Mouse (Mus musculus): ENCODE data around the gene Med23.

The Med23 gene

DNA sequence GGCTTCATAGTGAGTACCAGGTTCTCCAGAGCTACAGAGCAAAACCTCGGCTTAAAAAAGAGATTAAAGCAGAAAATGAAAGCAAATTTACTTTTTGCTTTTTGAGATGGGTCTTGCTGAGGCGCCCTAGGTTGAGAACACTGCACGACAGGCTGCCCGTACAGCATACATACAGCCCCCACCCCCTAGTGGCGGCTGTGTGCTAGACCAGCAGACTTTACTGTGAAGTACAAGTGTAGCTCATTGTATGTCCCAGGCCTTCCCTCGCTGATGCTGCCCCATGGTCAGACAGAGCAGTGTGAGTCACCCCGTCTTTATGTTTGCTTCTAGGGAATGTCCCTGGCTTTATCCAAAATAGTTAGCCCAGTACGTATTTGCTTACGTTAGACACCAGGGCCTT lies 16.2 kb downstream of the Med23 start:
- peak in 1 of 2 experiments; percentile 6 for DNase-seq

DNA sequence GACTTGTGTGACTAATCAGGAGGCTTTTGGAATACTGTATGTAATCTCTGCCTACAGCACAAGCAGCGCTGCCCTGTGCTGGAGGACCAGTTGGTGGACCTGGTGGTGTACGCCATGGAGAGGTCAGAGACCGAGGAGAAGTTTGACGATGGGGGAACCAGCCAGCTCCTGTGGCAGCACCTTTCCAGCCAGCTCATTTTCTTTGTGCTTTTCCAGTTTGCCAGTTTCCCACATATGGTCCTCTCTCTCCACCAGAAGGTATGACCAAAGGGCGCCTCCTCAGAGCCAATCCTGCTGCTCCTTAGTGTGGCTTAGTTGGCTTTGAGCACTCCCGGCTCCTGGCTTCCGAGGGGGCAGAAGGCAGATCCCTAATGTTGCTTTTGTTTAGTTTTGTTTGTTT lies 18.6 kb downstream of the Med23 start:
- DNase-seq, result no peak

DNA sequence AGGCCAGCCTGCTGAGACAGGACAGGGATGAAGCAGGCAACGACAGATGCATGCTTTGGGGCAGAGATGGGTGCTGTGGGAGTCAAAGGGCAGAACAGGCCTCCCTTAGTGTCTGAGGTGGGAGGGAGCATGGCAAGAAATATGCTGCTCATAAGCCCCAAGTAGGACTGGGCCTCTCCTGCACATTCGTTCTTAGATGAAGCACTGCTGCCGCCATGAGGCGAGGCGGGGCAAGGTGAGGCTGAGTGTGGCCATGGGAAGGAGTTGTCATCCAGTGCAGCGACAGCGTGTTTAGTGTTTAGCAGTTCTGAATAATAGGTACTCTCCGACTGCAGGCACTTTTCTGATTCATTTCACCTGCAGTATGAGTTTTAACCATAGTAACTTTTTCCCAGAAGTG lies 26.1 kb downstream of the Med23 start:
- peak; percentile 17 to 52 for DNase-seq

DNA sequence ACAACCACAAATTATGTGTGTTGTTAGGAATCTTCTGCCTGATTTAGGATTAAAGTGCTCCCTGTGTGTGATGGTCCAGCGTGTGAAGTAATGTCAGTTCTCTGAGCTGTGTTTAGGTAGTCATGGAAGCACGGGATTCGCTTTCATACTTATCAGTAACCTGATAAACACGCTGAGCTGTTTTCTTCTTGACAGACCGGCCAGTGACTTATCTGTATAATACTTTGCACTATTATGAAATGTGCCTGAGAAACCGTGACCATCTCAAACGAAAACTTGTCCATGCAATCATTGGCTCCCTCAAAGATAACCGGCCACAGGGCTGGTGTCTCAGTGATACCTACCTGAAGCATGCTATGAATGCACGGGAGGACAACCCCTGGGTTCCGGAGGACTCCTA lies 35.8 kb downstream of the Med23 start:
- DNase-seq, result no peak

DNA sequence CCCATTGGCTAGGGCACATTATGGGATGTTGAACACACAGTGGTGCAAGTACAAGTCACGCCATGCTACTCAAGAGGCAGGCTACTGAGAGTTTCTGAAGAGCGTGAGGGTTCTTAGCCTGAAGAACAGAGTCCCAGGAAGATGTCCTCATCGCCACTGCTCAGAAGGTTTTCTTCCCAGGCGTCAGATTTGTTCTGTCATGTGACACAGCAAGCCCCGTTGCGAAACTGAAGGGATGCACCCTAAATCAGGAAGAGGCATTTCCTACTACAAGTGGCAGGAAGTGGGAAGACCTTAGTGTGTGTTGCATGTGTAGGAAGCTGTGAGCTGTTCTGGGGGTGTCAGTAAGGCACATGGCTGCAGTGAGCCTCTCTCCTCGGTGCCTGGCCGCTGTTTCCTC lies 41.4 kb downstream of the Med23 start:
- DNase-seq, result no peak

DNA sequence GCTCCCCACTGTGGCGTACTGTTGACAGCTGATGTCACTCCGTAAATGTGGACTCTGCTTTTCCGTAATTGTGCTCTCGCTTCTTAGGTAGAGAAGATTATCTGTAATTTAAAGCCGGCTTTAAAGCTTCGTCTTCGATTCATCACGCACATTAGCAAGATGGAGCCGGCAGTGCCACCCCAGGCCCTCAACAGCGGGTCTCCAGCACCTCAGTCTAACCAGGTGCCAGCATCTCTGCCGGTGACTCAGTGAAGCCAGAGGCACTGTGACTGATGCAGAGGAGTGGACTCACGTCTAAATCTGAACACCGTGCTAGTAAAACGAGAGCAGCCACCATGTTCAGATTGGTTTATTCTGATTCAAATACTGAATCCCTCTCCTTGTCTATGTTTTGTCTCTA lies 42.8 kb downstream of the Med23 start:
- no peak for DNase-seq

DNA sequence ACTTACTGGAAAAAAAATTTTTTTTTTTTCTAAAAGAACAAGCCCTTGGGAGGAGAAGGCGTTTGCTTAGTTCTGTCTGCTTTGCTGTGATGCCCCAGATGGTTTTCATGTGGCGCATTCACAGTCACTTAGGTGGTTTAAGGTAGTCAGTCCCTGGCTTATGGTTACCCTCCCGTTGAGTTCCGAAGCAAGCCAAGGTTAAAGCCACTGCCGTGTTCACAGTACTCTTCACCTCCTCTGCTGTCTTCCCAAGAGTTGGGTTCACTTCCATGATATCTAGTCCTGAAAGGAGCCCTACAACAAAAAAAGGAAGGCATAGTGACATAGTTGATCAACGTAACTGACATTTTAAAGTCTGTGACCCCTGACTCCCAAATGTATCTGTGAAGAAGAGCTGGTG lies 45.7 kb downstream of the Med23 start:
- no peak for DNase-seq

DNA sequence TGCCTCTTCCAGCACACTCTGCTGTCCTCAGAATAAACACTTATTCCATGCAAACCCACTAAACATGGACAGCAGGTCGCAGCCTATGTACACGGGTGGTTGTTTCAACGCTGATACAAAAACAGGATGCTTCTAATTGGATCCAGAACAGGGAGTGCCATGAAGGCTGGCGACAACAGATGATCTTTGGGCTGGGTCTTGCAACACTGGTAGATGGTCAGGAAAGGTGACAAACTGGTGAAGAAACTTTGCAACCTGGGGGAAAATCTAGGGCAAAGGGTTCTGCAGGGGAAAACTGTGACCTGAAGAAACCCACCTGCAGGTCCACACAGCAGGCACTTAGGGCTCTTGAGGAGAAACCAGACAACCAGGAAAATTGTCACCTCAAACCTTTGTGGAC lies 53.2 kb downstream of the Med23 start:
- DNase-seq, result no peak

DNA sequence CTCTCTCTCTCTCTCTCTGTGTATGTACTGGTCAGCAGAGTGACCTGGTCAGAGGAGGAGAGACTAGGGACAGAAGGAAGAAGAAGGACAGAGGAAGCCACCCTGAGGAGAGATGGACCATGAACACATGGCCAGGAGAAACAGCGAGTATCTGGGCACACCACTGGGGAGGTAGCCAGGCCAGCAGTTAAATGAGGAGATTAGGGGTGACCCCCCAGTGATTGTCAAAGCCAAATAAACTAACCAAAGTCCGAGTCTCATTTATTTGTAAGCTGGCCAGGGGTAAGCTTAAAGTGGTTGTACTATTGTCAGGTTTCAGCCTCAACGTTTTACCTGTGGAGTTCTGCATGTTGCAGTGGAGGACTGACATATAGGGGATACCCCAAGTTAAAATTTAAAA lies 54.5 kb downstream of the Med23 start:
- DNase-seq, result no peak

DNA sequence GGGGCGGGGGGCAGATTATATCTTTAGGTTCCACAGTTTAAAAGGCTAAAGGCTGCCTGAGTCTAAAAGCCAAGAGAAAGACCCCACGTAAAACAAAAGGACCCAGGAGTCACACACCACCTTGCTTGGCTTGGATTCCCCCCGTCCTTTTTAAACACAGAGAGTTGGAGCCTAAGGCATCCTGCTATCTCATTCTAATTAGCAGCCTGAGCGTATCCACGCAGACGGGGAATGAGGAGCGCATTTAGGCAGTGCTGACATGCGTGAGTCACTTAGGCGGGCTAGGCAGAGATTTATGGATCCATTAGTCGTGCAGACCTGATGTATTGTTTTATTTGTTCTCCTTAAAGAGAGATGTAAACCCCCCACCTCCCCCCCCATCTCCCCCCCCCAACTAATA lies 56.6 kb downstream of the Med23 start:
- DNase-seq, result no peak

DNA sequence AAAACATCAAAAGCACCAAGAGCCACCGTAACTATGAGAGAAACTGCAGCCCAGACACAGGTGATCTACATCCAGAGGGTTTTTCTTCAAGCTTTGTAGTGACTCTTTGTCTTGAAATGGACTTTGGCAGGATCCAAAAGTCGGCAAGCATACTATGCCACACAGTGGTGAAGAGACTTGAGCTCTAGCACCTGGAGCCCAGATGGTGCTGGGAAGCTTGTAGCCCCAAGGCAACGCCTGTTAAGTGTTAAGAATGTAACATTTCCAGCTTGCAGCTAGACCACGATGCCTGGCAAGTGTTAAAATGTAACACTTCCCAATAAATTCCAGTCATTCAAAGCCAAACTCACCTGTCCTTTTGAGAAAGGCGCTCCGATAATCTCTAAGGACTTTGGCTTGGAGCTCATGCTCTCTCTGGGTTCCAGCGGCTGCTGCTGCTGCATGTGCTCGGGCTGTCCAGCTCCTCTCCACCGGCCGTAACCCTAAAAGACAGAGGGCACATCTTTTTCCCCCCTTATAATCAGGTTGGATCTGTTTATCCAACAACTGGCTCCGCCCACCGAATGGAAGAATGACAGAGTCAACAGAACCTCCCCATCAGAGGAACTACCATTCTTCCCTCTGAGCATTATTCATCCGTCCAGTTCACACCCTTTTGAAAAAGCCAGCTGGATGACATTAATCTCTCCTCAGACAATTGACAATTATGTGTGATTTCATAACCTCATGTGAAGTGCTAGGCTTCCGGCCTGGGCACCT lies 57.4 kb downstream of the Med23 start, which contains the start of gene Arg1:
TSS of gene Arg1 (minus strand) at position 523 of the 759 bp plus-strand sequence.
- DNase-seq, result no peak

DNA sequence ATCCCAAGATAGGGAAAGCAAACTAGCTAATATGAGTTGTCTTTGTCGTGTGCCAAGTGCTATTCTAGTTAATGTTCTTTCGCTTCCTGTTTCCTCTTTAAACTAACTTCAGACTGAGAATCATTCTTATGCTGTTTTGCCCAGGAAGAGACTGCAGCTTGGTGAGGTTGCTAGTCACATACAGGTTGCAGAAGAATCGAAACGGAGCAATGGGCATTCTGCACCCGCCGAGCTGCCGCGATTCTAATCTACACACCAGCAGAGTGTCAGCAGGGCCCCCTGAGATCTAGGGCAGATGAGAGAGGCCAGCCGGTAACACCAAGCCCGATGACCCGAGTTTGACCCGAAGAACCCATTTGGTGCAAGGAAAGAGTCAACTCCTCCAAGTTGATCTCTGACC lies 58.3 kb downstream of the Med23 start:
- DNase-seq, result no peak

DNA sequence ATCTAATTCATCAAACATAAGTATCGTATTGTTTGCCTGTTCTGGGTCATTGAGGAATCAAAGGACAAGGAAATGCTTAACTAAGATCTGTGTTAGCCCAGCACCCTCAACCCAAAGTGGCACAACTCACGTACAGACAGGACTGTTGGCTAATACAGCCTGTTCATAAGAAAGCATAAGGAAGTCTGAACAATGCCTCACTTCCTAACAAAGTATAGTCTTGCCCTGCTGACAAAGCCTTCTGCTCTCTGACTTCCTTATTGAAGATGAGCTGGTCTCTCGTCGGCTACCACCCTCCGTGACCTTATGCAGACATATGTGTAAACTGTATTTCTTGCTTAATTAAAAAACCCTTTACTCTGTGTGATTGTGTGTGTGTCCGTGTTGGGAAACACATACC lies 60.4 kb downstream of the Med23 start:
- DNase-seq, result no peak

DNA sequence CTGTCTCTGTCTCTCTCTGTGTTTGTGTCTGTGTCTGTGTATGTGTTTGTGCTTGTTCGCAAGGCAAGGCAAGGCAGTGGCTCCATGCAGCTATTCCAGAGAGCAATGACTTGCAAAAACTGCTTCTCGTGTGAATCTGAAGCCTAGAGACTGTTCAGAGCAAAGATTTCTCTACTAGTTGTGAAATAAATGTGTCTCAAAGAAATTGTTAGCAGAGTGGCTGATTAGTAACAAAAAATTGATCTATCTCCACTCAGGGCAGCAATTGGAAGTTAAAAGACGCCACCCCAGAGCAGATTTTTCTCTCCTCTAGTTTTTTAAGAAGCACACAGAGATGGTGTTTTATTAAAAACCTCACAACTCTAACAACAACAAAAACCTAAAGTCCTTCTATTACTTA lies 78.1 kb downstream of the Med23 start:
- DNase-seq, result no peak

DNA sequence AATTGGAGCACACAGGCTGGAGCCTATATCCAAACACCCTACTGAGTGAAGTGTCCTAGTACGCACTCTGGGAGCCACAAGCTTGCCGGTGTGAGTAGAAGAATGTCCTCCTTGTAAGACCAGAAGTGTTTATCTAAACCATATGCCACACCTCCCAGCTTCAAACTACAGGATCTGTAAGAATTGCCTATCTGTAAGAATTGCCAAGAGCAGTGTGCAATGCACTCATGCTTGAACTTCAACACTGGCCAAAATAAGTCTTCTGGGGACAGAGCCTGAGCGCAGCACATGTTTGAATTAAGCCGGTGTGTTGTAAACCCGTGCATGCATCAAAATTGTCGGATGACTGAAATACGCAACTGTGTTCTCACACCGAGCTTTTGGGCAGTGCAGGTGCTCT lies 78.5 kb downstream of the Med23 start:
- DNase-seq, result no peak

DNA sequence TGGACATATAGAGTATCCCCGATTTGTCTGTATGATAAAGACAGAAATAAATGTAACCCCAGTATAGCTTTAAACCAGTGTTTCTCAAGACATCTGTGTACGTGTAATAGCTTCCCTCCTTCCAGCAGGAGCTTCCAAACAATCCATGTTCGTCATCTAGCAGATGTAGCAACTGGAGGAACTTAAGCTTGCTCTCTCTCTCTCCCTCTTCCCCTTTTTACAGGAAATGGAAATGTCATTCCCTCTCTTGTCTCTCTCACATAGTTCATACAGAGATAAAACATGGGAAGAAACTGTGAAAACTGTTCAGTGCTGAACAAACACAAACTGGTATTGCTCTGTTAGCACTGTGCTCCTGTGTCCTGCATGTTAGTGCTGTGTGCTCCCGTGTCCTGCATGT lies 80.4 kb downstream of the Med23 start:
- DNase-seq, result no peak

DNA sequence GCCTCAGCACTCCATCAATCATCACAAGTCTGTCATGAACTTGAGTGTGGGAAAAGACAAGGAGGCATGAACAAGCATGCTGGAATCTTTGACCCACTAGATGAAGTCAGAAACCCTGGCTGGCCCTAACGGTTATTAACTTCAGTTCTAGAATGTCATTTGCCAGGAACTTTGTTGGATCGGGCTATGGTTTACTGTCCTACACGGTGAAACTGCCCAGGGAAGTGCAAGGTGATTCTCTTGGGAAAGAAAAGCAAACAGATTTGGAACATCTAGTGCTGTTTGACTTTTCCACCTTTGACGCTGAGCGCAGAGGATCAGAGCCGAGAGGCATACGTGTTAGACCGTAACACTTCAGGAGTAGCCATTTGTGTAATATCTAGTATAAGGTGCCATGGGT lies 81.8 kb downstream of the Med23 start:
- DNase-seq, result no peak

DNA sequence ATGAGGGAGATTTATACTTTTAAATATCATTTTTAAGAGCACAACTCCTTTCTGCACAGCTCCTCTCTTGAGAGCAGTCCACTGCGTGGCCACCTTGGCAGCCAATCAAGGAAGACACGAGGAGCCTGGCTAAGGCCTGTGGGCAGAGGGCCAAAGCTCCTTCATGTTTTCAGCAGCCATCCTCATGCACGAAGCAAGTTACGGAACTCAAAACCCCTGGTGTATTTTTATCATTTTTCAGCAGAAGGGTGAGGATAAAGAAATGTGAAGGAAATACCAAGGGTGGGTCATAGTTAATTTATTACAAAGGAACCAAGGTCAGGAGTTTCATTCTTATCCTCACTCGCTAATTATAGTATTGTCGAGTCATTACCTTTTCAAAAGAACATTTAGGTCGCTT lies 82.8 kb downstream of the Med23 start:
- peak; percentile 73 to 77 for DNase-seq

DNA sequence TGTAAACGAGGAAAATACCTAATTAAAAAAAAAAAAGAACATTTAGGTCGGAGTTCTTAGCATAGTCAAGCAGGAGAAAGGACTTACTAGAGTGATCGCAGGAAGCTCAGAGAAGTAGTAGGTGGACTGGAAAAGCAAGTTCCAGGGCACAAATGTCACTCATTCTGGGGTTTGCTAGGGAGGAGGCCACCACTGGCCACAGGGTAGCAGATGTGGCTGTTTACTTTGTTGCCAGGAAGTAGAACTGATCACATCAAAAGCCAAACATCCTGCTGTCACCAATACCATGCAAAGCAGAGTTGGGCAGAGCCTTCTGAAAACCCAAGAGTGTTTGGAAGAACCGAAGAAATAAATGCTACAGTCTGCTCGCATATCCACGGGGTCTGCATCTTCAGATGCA lies 84.1 kb downstream of the Med23 start:
- DNase-seq, result no peak

DNA sequence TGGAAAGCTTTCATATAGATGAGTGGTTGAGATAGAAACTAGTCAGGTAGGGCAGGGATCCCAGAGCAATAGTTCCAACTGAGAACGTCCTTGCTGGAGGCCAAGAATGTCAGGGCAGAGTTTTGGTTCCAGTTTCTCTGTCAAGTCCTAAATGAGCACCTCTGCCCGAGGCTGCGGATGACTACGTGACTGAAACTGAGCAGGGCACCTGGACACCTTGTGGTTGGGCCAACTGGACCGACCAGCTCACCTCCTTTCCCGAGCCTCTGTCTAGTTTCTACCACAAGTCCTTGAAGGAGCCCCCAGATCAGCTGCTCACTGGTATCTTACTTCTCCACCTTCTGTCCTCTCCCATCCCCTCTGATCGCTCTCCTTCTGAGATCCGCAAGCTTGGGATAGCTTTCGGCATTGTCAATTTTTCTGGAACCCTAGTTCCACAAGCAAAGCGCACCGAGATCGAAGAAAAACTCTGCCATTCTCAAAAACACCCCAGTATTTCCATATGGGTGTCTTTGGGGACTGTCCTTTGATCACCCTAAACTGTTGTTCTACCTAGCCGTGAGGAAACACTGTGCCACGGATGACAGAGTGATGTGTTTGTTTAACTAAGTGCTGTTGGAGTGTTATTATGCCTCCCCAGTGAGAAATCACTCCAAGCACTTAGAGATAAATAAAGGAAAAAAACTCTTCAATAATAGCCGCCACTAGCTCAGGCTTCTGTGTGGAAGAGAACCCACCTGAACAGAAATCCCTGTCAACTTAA lies 88.7 kb downstream of the Med23 start:
- no peak for DNase-seq

DNA sequence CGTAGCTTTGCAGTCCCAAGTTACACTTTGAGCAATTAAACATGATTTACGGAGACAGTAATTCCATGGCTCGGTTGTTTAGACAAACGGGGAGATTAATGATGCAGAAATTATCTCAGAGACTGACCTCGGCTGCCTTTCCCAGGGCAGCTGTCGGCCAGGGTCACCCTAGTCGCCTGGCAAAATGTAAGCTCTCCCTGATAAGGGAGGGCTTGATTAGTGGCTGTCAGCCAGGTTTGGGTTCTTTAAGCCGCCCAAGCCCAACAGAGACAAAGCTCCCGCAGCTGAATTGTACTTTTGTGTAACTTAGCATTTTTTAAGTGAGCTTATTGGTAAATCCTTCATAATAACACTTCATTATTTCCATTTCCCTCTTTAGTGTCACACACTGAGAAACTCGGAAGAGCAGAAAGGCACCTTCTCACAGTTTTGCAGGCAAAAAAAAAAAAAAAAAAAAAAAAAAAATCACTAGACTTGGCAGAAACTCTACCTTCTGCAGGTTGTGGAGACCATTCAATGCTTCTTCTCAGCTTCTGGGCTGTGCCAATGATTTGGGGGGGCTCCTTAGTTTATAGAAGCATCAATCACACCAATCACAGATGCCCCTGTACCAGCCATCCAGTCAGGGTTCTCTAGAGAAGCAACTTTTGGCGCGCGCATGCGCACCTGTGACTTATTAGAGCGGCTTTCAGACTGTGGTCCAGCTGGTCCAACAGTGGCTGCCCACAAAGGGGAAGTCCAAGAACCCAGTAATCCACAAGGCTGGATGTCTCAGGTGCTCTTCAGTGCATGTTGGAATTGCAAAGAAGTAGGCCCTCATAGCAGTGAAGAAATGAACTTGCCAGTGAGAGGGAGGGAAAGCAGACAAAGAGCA lies 89.5 kb downstream of the Med23 start:
- peak; percentile 25 to 30 for DNase-seq

DNA sequence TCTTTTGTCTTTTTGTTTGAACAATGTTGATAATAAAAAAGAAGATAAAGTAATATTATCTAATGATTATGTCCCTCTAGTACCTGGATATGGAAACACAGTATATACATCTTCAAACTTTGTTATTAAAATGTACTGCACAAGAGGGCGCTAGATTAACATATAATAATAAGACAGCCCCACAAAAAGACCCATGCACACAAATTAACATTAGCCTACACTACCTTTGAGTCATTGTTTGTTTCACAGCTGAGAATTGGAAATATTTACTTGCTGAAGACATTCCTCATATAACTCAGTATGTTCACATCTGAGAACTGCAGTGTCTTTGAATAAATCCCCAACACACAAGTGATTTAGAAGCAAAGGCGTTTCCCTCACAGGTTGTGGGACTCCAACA lies 91.3 kb downstream of the Med23 start:
- peak in 1 of 2 experiments; percentile 55 for DNase-seq

DNA sequence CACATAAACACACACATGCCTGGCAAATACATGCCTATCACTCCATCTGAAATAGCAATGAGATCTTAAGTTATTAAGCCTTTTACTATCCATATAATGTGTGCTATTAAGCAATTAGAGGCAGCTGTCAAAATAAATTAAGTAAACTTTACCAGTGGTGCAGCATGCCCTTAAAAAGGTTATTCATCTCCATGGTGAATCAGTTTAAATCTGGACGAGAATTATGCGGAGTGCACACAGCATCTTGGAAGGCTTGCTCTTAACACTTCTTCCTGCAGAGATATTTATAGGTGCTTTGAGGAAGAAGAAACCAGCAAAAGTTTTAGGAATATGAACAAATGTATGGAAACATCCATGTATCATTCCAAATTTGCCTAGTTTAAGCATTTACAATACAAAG lies 92.1 kb downstream of the Med23 start:
- no peak for DNase-seq
